Mouse (Mus musculus) hindbrain, embryonic 14.5 days (tissue): ENCODE measurements at regions not wholly inside any gene's neighbourhood (a gene's known extent, or its start where the extent isn't known, plus 50 kb on each side); places are given as distances from the start of the nearest gene placed in this dataset.

Source experiments
- ATAC-seq: fragments of 200-750 bp; cut with Nextera tagmentation; 2 replicates; pipeline ENCODE4 v1.8.0; 2017; ENCODE audit warnings: moderate number of reproducible peaks, mild to moderate bottlenecking, moderate TSS enrichment, moderate library complexity; ENCODE audit not compliant: low FRiP score
- DNase-seq: peaks from one replicate; pipeline ENCODE4 v3.0.0-alpha.2; 2015; ENCODE audit warnings: low spot score
- H3K27ac ChIP-seq: fragments of 300-500 bp; sonication (generic); 2 replicates; pipeline ENCODE4 v1.5.1; 2014; ENCODE audit warnings: mild to moderate bottlenecking, moderate library complexity
- H3K27me3 ChIP-seq: fragments of 300-500 bp; sonication (generic); 2 replicates; pipeline ENCODE4 v1.6.1; 2014; ENCODE audit warnings: mild to moderate bottlenecking, low read length, mixed read lengths; ENCODE audit not compliant: control insufficient read depth, insufficient read depth
- H3K36me3 ChIP-seq: fragments of 300-500 bp; sonication (generic); replicated peaks from 2 replicates; pipeline ENCODE4 v1.6.1; 2014; ENCODE audit not compliant: control insufficient read depth, insufficient read depth
- H3K4me1 ChIP-seq: fragments of 300-500 bp; sonication (generic); replicated peaks from 2 replicates; pipeline ENCODE4 v1.6.1; 2014; ENCODE audit warnings: antibody characterized with exemption, low read length, mixed read lengths; ENCODE audit not compliant: control insufficient read depth, insufficient read depth
- H3K4me2 ChIP-seq: fragments of 300-500 bp; sonication (generic); replicated peaks from 2 replicates; pipeline ENCODE4 v1.6.1; 2014; ENCODE audit warnings: mild to moderate bottlenecking, moderate library complexity
- H3K4me3 ChIP-seq: fragments of 300-500 bp; sonication (generic); replicated peaks from 2 replicates; pipeline ENCODE4 v1.5.1; 2014; ENCODE audit warnings: mild to moderate bottlenecking, low read length
- H3K9ac ChIP-seq: fragments of 300-500 bp; sonication (generic); 2 replicates; pipeline ENCODE4 v1.6.1; 2014
- H3K9me3 ChIP-seq: fragments of 300-500 bp; sonication (generic); 2 replicates; pipeline ENCODE4 v1.6.1; 2016; ENCODE audit warnings: low read length; ENCODE audit not compliant: control insufficient read depth
- WGBS: fragments of 180-500 bp; shearing (Covaris S2); extraction: QIAGEN DNeasy Blood & Tissue Kit; methylation state at CpG from one replicate; pipeline ENCODE4 v1.1.7; 2014; 5-methylcytosine and 5-hydroxymethylcytosine counted together

DNA sequence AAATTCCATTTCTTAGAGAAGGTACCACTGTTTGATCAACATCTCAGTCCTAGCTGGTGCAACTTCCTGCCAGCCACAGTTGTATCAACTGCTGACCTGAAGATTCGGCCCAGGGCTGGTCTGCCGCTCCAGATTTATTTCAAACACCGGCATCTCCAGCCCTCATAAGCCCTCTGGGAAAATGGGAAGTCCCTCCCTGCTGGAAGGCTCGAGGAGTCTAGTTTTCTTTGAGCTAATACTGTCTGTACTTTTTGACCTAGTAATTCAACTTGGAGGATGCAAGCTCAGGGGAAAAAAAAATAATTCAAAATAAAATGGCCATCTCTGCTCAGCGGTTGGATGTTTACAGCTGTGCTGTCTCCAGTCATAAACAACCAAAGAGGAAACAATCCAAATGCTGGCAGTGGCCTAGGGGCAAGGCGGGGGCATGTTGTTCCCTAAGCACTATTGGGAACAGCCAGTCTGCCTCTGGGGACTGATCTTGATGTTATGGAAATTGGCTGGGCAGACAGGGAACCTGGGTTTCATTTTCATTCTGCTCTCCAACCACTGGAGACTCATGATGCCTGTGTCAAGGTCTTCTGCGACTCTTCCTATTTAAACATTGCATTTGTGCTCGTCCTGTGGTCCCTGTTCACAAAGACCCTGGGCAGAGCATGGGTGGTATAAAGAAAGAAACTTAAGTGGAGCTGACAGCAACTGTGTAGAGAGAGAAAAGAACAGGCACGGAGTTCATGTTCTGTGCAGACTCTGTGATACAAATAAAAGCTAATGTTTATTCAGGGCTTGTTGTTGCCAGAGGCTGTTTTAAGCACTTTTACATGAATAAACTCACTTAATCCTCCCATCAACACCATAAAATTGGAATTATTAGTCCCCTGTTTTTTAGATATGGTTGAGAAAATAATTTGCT, 179.8 kb upstream of the Fggy start:
- Histone ChIP-seq H3K9me3 (no peaks in the 10 kb centered on the region), H3K4me1 (no peaks in the 10 kb centered on the region), H3K4me2 (no peak overlapping the region), H3K9ac (no peak overlapping the region), H3K4me3 (no peak overlapping the region), H3K27me3 (no peaks in the 10 kb centered on the region), H3K27ac (no peak overlapping the region), H3K36me3 (no peaks in the 10 kb centered on the region)
- no peak for ATAC-seq
- WGBS: 58% methylated on average over 9 of the region's 9 CpGs
- no peak for DNase-seq

DNA sequence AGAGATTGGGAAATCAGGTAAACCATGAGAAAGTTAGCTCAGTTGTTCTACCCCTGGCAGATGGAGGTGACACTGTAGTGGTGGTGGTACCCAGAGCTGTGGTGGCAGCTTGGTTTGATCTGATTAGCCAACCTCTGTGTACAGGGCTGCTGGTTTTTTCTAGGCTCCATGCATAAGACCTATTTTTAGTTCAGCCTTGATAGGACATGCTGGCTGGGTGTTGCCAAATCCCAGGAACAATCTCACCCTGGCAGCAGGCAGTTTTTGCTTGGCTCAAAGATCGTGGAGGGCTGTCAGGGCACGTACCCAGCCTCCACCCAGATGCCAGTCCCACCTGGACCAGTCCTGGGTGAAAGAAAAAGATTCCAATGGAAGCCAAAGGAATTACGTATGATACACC, 178.7 kb upstream of the Fggy start:
- Histone ChIP-seq H3K36me3 (no peaks in the 10 kb centered on the region), H3K4me2 (no peak overlapping the region), H3K27ac (no peak overlapping the region), H3K9me3 (no peaks in the 10 kb centered on the region), H3K4me3 (no peak overlapping the region), H3K27me3 (no peaks in the 10 kb centered on the region), H3K4me1 (no peaks in the 10 kb centered on the region), H3K9ac (no peak overlapping the region)
- DNase-seq (no peak), ATAC-seq (no peak)
- 86% methylated on average over 3 of the region's 3 CpGs for WGBS

DNA sequence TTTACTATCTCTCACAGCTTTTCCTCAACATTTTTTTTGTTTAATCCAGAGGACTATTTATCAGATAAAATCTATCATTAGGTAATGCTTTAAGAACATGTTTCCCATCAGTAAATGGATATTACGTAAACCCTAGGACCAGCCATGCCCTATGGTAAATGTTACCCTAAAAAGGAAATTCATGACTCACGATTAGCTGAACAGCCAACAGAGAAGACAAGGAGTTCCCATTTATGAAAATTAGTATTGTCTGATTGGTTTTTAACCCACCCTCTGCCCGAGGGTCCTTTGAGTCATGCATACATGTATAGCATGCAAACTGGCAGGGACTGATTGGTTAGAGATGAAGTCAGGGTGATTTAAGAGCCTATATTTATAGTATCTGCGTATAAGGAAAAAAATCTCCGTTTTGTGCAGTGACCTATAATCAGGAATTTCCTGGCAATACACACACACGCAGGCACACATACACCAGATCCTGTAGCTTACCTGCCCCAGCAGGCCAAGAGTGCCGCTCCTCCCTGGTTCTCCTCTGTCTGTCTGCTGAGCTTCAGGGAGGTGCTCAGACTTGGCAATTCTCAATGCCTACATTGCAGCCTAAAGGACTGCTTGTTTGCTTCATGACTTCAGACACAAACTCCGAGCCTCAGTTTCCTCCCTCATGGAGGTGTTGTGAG, 174.0 kb upstream of the Fggy start:
- Histone ChIP-seq H3K4me2 (no peak overlapping the region), H3K9me3 (no peaks in the 10 kb centered on the region), H3K4me3 (no peak overlapping the region), H3K27ac (no peak overlapping the region), H3K27me3 (no peaks in the 10 kb centered on the region), H3K4me1 (no peaks in the 10 kb centered on the region), H3K9ac (no peak overlapping the region), H3K36me3 (no peaks in the 10 kb centered on the region)
- DNase-seq: no peak
- 89% methylated on average over 8 of the region's 8 CpGs for WGBS
- ATAC-seq: no peak

DNA sequence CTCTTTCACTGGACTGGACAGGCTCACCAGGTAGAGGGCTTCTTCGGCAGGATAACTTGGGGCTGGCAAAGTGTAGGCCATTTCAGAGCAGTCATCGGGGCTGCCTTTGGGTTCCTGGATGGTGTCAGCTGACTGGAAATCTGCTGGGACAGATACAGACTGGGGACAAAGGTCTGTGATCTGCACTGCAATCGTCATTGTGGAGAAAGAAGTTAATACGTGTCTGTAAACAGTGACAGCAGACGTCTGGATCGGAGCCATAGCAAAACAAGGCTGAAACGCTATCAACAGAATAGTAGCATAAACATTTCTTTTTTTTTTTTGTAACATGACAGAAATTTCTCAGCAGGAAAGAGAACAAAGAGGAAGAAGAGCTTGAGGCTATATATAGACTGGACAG, 171.8 kb upstream of the Fggy start:
- H3K4me1 ChIP-seq: no peaks in the 10 kb centered on the region
- H3K4me2 ChIP-seq: no peak overlapping the region
- H3K4me3 ChIP-seq: no peak overlapping the region
- 64% methylated on average over 7 of the region's 7 CpGs for WGBS
- no peaks in the 10 kb centered on the region for H3K36me3 ChIP-seq
- DNase-seq (no peak), ATAC-seq (no peak)
- no peak overlapping the region for H3K9ac ChIP-seq
- H3K27ac ChIP-seq: no peak overlapping the region
- H3K9me3 ChIP-seq: no peaks in the 10 kb centered on the region
- no peaks in the 10 kb centered on the region for H3K27me3 ChIP-seq

DNA sequence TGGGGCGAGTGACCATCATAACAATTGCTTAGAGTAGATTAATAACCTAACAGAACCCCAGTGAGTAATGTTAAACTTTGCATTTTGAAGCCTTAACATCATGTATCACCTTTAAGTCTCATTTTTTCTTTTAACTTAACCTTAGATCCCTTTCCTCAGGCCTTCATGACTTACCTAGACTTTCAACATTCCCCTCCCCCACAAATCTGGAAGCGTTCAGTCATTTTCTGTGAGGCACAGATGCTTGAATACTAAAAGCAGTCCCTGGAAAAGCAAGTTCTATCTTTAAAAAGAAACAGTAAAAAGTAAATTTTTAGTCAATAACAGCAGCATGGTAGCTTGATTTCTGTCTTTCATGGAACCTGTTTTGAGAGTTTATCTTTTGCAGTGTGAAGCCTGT, 171.3 kb upstream of the Fggy start:
- no peak overlapping the region for H3K27ac ChIP-seq
- H3K4me2 ChIP-seq: no peak overlapping the region
- no peaks in the 10 kb centered on the region for H3K9me3 ChIP-seq
- no peak overlapping the region for H3K9ac ChIP-seq
- H3K27me3 ChIP-seq: no peaks in the 10 kb centered on the region
- H3K36me3 ChIP-seq: no peaks in the 10 kb centered on the region
- 47% methylated on average over 2 of the region's 2 CpGs for WGBS
- DNase-seq (no peak), ATAC-seq (no peak)
- H3K4me1 ChIP-seq: no peaks in the 10 kb centered on the region
- no peak overlapping the region for H3K4me3 ChIP-seq

DNA sequence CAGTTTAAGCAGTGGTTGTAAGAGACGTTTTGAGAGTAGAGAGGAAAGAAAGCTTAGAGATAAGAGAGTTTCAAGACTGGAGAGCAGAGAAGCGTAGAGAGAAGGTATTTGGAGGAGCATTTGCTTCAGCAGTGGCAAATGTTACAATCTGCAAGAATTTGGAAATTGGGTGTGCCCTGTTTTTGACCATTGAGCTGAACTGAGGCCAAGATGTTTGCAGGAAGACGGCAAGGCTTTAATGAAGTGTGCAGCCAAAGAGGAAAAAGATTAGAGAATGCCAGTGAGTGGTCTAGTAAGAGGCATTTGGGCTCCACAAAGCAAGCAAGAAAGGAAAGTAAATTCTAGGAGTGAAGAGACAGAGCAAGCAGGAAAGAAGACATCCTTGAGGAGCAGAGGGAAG, 168.8 kb upstream of the Fggy start:
- Histone ChIP-seq H3K27me3 (no peaks in the 10 kb centered on the region), H3K4me1 (no peaks in the 10 kb centered on the region)
- ATAC-seq: no peak

DNA sequence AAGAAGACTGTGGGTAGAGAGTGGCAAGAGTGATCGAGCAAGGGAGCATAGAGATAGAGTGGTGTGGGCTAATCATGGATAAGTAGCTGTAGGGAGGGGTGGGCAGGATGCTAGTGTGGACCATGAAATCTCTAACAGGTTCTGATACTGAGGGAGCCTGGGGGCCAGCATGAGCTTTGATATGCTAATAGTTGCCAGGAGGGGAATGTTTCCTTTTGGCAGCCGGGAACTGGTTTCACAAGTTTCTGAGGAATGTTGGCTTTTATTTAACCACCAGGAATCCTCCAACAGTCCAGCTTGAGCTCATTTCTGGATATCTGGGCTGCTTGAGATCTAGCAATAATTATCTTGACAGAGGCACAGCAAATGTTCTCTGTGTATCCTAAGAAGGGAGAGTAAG, 167.7 kb upstream of the Fggy start:
- H3K4me1 ChIP-seq: no peaks in the 10 kb centered on the region
- no peak overlapping the region for H3K9ac ChIP-seq
- H3K36me3 ChIP-seq: no peaks in the 10 kb centered on the region
- ATAC-seq (no peak), DNase-seq (no peak)
- no peaks in the 10 kb centered on the region for H3K9me3 ChIP-seq
- H3K4me2 ChIP-seq: no peak overlapping the region
- H3K4me3 ChIP-seq: no peak overlapping the region
- H3K27me3 ChIP-seq: no peaks in the 10 kb centered on the region
- no peak overlapping the region for H3K27ac ChIP-seq
- WGBS: 45% methylated on average over 2 of the region's 2 CpGs

More for the DNA sequence above, 168.8 kb upstream of the Fggy start:
- WGBS: 74% methylated on average over 3 of the region's 3 CpGs
- no peak for DNase-seq
- Histone ChIP-seq H3K9me3 (no peaks in the 10 kb centered on the region), H3K27ac (no peak overlapping the region), H3K36me3 (no peaks in the 10 kb centered on the region), H3K9ac (no peak overlapping the region), H3K4me2 (no peak overlapping the region), H3K4me3 (no peak overlapping the region)

DNA sequence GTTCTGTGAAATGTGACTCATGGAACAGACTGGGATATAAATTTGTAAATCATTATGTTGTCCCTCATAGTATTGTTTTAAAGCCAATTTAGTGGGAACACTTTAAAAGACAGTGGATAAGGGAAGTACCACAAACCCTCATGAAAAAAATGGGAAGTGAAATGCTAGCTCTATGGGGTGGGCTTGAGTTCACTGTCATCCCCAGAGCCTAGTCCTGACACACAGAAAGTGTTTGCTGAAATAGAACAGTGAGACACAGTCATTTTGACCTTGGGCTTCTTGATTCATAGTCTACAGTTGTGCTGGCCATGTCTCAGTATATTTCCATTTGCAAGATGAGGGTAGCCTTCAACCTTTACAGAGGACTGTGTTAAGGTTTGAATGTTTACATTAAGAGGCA, 166.8 kb upstream of the Fggy start:
- no peaks in the 10 kb centered on the region for H3K27me3 ChIP-seq
- no peak for ATAC-seq
- no peak overlapping the region for H3K9ac ChIP-seq

DNA sequence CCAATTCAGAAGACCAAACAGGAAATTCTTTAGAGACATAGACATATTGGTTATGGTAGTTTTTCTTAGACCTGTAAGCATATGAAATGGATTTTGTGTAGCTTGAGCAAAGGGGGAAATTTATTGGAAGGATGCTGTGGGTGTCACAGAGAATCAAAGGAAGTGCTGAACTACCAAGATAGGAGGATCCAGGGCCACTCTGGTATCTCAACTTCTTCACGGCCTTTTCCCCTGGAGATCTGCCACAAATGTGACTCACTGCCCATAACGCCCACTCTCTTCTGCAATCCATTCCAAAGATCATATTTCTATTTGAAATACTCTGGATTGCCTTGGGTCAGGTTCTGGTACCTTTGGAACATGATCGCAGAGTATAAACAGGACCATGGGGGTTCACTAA, 161.6 kb upstream of the Fggy start:
- 88% methylated on average over 3 of the region's 3 CpGs for WGBS
- H3K27ac ChIP-seq: no peak overlapping the region
- ATAC-seq: no peak
- no peak for DNase-seq
- no peaks in the 10 kb centered on the region for H3K27me3 ChIP-seq
- H3K4me1 ChIP-seq: no peaks in the 10 kb centered on the region
- no peak overlapping the region for H3K4me2 ChIP-seq
- H3K9ac ChIP-seq: no peak overlapping the region
- no peak overlapping the region for H3K4me3 ChIP-seq
- no peaks in the 10 kb centered on the region for H3K36me3 ChIP-seq
- H3K9me3 ChIP-seq: no peaks in the 10 kb centered on the region

More for the DNA sequence above, 166.8 kb upstream of the Fggy start:
- Histone ChIP-seq H3K36me3 (no peaks in the 10 kb centered on the region), H3K9me3 (no peaks in the 10 kb centered on the region), H3K27ac (no peak overlapping the region), H3K4me3 (no peak overlapping the region), H3K4me1 (no peaks in the 10 kb centered on the region), H3K4me2 (no peak overlapping the region)
- DNase-seq: no peak
